Mouse (Mus musculus) activated CD4-positive, CD25-positive, alpha-beta regulatory T cell, adult 4 months (primary cell): ENCODE results near the gene Wdr81. TPM values are rescaled to one million over a fixed set of nuclear protein-coding genes. Genes with fewer than 3 reads are reported as not detected.

ENCODE experiments used
- ATAC-seq: one replicate; pipeline ENCODE4 v1.8.0; 2017
- polyA plus RNA-seq, 2 experiments: library from polyadenylated mRNA; unstranded; fragments of 100-300 nt; shearing (Covaris generic); gene quantifications; one replicate each; pipeline ENCODE4 v1.2.1; 2017

Gene Wdr81
- polyA plus RNA-seq, 2 experiments from 2014 or later: 5.2 to 7.3 TPM

DNA sequence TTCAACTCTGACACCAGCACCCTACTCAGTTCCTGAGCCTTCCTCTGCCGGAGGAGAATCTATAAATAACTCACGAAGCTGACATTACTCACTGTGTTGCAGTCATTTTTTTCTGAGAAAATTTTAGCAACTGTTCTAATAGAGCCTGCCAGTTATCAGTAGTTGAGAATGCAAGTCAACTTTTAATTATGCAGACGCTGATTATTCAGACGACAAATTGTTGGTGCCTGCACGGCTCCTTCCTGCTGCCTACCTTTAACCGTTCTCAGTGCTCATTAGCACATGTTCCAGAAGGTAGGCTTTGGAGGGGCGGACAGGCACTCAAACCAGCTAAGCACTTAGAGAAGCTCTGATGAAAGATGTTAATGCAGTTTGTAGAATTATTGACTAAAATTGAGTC lies 57.1 kb downstream of the Wdr81 start:
- ATAC-seq: no peak

DNA sequence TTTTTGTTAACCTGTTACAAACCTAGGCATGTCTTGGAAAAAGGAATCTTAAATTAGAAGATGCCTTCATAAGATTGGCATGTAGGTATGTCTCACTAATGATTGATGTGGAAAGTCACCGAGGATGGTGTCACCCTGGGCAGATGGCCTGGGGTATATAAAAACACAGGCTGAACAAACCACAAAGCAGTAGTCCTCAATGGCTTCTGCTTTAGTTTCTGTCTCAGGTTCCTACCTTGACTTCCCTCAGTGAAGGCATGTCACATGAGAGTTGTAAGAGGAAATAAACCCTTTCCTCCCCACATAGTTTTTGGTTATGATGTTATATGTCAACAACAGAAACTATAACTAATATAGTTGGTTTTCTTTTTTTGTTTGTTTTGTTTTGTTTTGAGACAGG lies 58.9 kb downstream of the Wdr81 start:
- ATAC-seq: no peak

Other genes starting within 250 kb of the Wdr81 start
- gene Rpa1, start 106.4 kb downstream of the Wdr81 start, polyA plus RNA-seq: 100 to 1,000 TPM; 209 to 263 TPM
- gene Smyd4, start 106.3 kb downstream of the Wdr81 start, polyA plus RNA-seq: 10 to 100 TPM; 14.0 to 18.7 TPM
- 1 to 10 TPM; 1.8 to 3.9 TPM for gene Serpinf1, start 32.0 kb downstream of the Wdr81 start, polyA plus RNA-seq
- gene Serpinf2, start 15.1 kb downstream of the Wdr81 start, polyA plus RNA-seq: not detected
- gene Tlcd2, start 7.0 kb upstream of the Wdr81 start, polyA plus RNA-seq: 10 to 100 TPM in 1 of 2 experiments, 1 to 10 TPM in 1; 5.6 to 16.0 TPM
- 10 to 100 TPM; 33.9 to 38.7 TPM for gene Prpf8, start 32.1 kb upstream of the Wdr81 start, polyA plus RNA-seq
- not detected for gene Rilp, start 55.4 kb upstream of the Wdr81 start, polyA plus RNA-seq
- gene Scarf1, start 58.8 kb upstream of the Wdr81 start, polyA plus RNA-seq: under 1 TPM; 0.42 to 0.47 TPM
- 10 to 100 TPM; 18.3 to 18.7 TPM for gene Slc43a2, start 77.0 kb upstream of the Wdr81 start, polyA plus RNA-seq
- 10 to 100 TPM; 24.3 to 47.6 TPM for gene Pitpna, start 133.4 kb upstream of the Wdr81 start, polyA plus RNA-seq
- 100 to 1,000 TPM; 109 to 120 TPM for gene Inpp5k, start 176.3 kb upstream of the Wdr81 start, polyA plus RNA-seq
- 10 to 100 TPM; 15.7 to 25.1 TPM for gene Myo1c, start 195.8 kb upstream of the Wdr81 start, polyA plus RNA-seq
- gene Crk, start 224.5 kb upstream of the Wdr81 start, polyA plus RNA-seq: 10 to 100 TPM; 12.0 to 13.8 TPM